Mouse (Mus musculus) thymus, adult 2 months (tissue): ENCODE measurements around the gene Sel1l2.

Source experiments
- CTCF ChIP-seq: fragments of 200-500 bp; IDR thresholded peaks from 2 replicates; pipeline ENCODE4 v1.5.1; 2012; ENCODE audit warnings: mild to moderate bottlenecking, control low read depth, low read length, moderate library complexity, borderline replicate concordance; ENCODE audit not compliant: control insufficient read depth, poor library complexity, insufficient read depth; ENCODE audit errors: extremely low read depth
- POLR2A ChIP-seq: fragments of 200-500 bp; IDR thresholded peaks from 2 replicates; pipeline ENCODE4 v1.6.1; 2012; ENCODE audit warnings: mild to moderate bottlenecking, low read length, control low read depth, moderate library complexity; ENCODE audit not compliant: control insufficient read depth, poor library complexity, insufficient read depth; ENCODE audit errors: extremely low read depth

DNA sequence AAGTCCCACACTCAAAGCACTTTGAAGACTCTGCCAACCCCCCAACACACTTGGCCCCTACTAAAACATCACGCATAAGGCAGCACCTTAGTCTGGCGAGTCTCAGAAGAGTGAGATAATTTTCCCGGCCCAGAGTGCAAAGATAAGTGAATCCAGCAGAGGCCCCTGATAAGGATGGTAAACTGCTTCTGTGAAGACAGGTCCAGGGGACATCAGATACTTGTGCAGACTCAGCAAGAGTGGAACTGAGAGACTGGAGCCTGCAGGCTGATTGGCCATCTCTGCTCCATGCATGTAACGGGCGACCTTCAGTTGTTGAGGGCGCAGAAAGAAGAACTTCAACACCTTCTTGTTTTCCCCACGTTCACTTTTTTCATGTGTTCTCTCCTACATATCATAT, 47.1 kb downstream of the Sel1l2 start:
- no peak for TF ChIP-seq POLR2A
- no peak for TF ChIP-seq CTCF
